Mouse (Mus musculus) heart, embryonic 13.5 days (tissue): Measurements from ENCODE around the gene Gpr180. TPM values are rescaled to one million over a fixed set of nuclear protein-coding genes. Genes with fewer than 3 reads are reported as not detected.
"Not testable (repeated sequence)": the region's sequence is repeated elsewhere in the genome, so short reads cannot be mapped to it uniquely, and the experiment has no call there.

Experiments
- ATAC-seq: fragments of 200-750 bp; cut with Nextera tagmentation; 2 replicates; pipeline ENCODE4 v1.8.0; 2017; ENCODE audit warnings: moderate TSS enrichment; ENCODE audit not compliant: insufficient number of reproducible peaks, low FRiP score, low TSS enrichment; ENCODE audit errors: extremely low read depth
- H3K27ac ChIP-seq: fragments of 300-500 bp; sonication (generic); replicated peaks from 2 replicates; pipeline ENCODE4 v1.5.1; 2015; ENCODE audit warnings: moderate library complexity, mild to moderate bottlenecking, inconsistent platforms
- H3K27me3 ChIP-seq: fragments of 300-500 bp; sonication (generic); replicated peaks from 2 replicates; pipeline ENCODE4 v1.6.1; 2015; ENCODE audit warnings: mild to moderate bottlenecking, inconsistent platforms
- H3K36me3 ChIP-seq: fragments of 300-500 bp; sonication (generic); 2 replicates; pipeline ENCODE4 v1.6.1; 2015; ENCODE audit warnings: mild to moderate bottlenecking, inconsistent platforms
- H3K4me1 ChIP-seq: fragments of 300-500 bp; sonication (generic); 2 replicates; pipeline ENCODE4 v1.6.1; 2015; ENCODE audit warnings: inconsistent platforms
- H3K4me2 ChIP-seq: fragments of 300-500 bp; sonication (generic); 2 replicates; pipeline ENCODE4 v1.6.1; 2015; ENCODE audit warnings: inconsistent platforms, mild to moderate bottlenecking, moderate library complexity
- H3K4me3 ChIP-seq: fragments of 300-500 bp; sonication (generic); 2 replicates; pipeline ENCODE4 v1.5.1; 2015; ENCODE audit warnings: moderate library complexity, mild to moderate bottlenecking, inconsistent platforms
- H3K9ac ChIP-seq: fragments of 300-500 bp; sonication (generic); 2 replicates; pipeline ENCODE4 v1.6.1; 2015; ENCODE audit warnings: inconsistent platforms, mild to moderate bottlenecking, moderate library complexity
- H3K9me3 ChIP-seq: fragments of 300-500 bp; sonication (generic); 2 replicates; pipeline ENCODE4 v1.6.1; 2016; ENCODE audit warnings: inconsistent platforms
- WGBS: fragments of 180-500 bp; shearing (Covaris S2); methylation state at CpG from one replicate; pipeline ENCODE4 v1.1.7; 2015; ENCODE audit warnings: mixed read lengths; 5-methylcytosine and 5-hydroxymethylcytosine counted together
- polyA plus RNA-seq: library from polyadenylated mRNA; unstranded; fragments of >200 nt; fragmentation: Nextera tagmentation; extraction: Ambion mirVana; gene quantifications from 2 replicates; pipeline ENCODE4 v1.2.1, GENCODE M21; 2015

Gpr180 gene
- polyA plus RNA-seq = 40.5 and 41.9 TPM in 2 replicates

GRCm38 (mm10) chr14:118136744-118137452 is at the start of gene Gpr180:
Gene Gpr180 (plus strand): TSS chr14:118137158.
- Histone ChIP-seq H3K4me2 (peak within 1 kb of the TSS; percentile 90), H3K9ac (peak within 1 kb of the TSS; percentile 93), H3K27me3 (peaks cover 11% of the 10 kb centered on the region; the same call in 1 of the 2 replicates), H3K4me1 (peaks cover 19% of the 10 kb centered on the region), H3K36me3 (peaks cover 30% of the 10 kb centered on the region), H3K9me3 (0 out of 2 replicates have a peak, but pooled peaks cover 4% of the 10 kb centered on the region), H3K27ac (peak within 1 kb of the TSS; percentile 68), H3K4me3 (peak within 1 kb of the TSS; percentile 91)
- peak; percentile 90 for ATAC-seq
- under 1% methylated on average over 77 of the region's 77 CpGs for WGBS

- H3K36me3 ChIP-seq = no peaks in the 10 kb centered on the region
- H3K9ac ChIP-seq = peak overlapping the region; percentile 83
- no peak for ATAC-seq
- peak overlapping the region; percentile 80 for H3K4me3 ChIP-seq
- H3K27me3 ChIP-seq = peaks cover 19% of the 10 kb centered on the region
- peak overlapping the region; percentile 72 for H3K4me2 ChIP-seq
- no peaks in the 10 kb centered on the region for H3K9me3 ChIP-seq
- WGBS = 15% methylated on average over 22 of the region's 22 CpGs
- peaks cover 9% of the 10 kb centered on the region for H3K4me1 ChIP-seq
- peak overlapping the region; percentile 46; the same call in 1 of the 2 replicates for H3K27ac ChIP-seq
These were observed 48.3 kb upstream of the Gpr180 start for GRCm38 (mm10) chr14:118088437-118089207.

- peaks cover 14% of the 10 kb centered on the region for H3K27me3 ChIP-seq
- WGBS = under 1% methylated on average over 44 of the region's 44 CpGs
- H3K4me3 ChIP-seq = peak overlapping the region; percentile 80
- ATAC-seq = peak; percentile 75; the same call in 1 of the 2 replicates
- peak overlapping the region; percentile 46; the same call in 1 of the 2 replicates for H3K27ac ChIP-seq
- H3K9me3 ChIP-seq = no peaks in the 10 kb centered on the region
- H3K9ac ChIP-seq = peak overlapping the region; percentile 83
- H3K36me3 ChIP-seq = no peaks in the 10 kb centered on the region
- peaks cover 9% of the 10 kb centered on the region for H3K4me1 ChIP-seq
- H3K4me2 ChIP-seq = peak overlapping the region; percentile 72
These were observed 47.6 kb upstream of the Gpr180 start for GRCm38 (mm10) chr14:118089215-118089805.

- Histone ChIP-seq H3K9ac (peak overlapping the region; percentile 83), H3K27me3 (peaks cover 8% of the 10 kb centered on the region; the same call in 1 of the 2 replicates), H3K27ac (no peak overlapping the region), H3K36me3 (no peaks in the 10 kb centered on the region), H3K9me3 (no peaks in the 10 kb centered on the region), H3K4me1 (peaks cover 9% of the 10 kb centered on the region), H3K4me2 (peak overlapping the region; percentile 72), H3K4me3 (peak overlapping the region; percentile 80)
- under 1% methylated on average over 18 of the region's 18 CpGs for WGBS
- ATAC-seq = no peak
These were observed 47.1 kb upstream of the Gpr180 start for GRCm38 (mm10) chr14:118089806-118090392.

DNA sequence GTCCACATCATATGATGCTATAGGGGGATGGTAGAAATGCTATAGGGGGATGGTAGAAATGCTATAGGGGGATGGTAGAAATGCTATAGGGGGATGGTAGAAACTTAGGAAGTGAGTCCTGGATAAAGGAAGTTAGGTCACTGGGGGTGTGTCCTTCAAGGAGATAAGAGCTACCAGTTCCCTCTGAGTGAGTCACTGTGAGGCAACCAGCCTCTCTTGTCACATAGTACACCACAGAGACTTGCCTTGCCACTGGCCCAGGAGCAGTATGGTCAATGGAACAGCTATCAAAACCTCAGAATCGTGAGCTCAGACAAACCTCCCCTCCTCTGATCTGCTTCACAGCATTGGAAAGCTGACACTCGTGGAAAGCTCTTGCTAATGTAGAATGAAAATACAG is 38.7 kb upstream of the Gpr180 start:
- Histone ChIP-seq H3K4me3 (no peak overlapping the region), H3K9ac (no peak overlapping the region), H3K27ac (no peak overlapping the region), H3K27me3 (no peaks in the 10 kb centered on the region), H3K4me2 (no peak overlapping the region), H3K36me3 (no peaks in the 10 kb centered on the region), H3K9me3 (no peaks in the 10 kb centered on the region), H3K4me1 (no peaks in the 10 kb centered on the region)
- no peak for ATAC-seq
- 55% methylated on average over 2 of the region's 2 CpGs for WGBS

GRCm38 (mm10) chr14:118101227-118101990 is 35.5 kb upstream of the Gpr180 start:
- no peak overlapping the region for H3K27ac ChIP-seq
- no peaks in the 10 kb centered on the region for H3K4me1 ChIP-seq
- H3K4me3 ChIP-seq = no peak overlapping the region
- 68% methylated on average over 14 of the region's 14 CpGs for WGBS
- no peaks in the 10 kb centered on the region for H3K27me3 ChIP-seq
- H3K9me3 ChIP-seq = peaks cover 5% of the 10 kb centered on the region; the same call in 1 of the 2 replicates
- no peak overlapping the region for H3K9ac ChIP-seq
- ATAC-seq = no peak
- H3K4me2 ChIP-seq = no peak overlapping the region
- H3K36me3 ChIP-seq = no peaks in the 10 kb centered on the region

GRCm38 (mm10) chr14:118107479-118107878 is 29.5 kb upstream of the Gpr180 start:
- not testable (repeated sequence) for H3K9me3 ChIP-seq, H3K27ac ChIP-seq, H3K4me2 ChIP-seq, H3K27me3 ChIP-seq, H3K4me3 ChIP-seq, ATAC-seq, H3K4me1 ChIP-seq, H3K9ac ChIP-seq
- 88% methylated on average over 2 of the region's 2 CpGs for WGBS
- H3K36me3 ChIP-seq = peaks cover 19% of the 10 kb centered on the region

DNA sequence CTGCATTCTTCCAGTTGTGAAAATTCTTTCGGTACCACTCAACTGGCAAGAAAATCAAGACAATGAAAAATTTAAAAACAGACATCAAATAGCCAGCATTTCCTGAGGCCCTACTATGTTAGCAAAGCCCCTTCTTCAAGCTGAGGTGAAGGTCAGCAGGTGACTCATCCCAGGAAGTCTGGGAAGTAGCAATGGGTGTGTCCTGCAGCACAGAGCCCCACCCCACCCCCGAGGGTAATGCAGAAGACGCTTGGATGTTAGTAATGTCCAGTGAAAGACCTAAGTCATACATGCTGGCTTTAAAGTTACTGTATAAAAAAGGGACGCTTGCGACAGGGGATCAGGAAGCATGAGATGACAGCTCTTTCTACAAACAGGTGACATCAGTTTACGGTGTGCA is 23.8 kb upstream of the Gpr180 start:
- Histone ChIP-seq H3K4me2 (no peak overlapping the region), H3K9ac (no peak overlapping the region), H3K27ac (no peak overlapping the region), H3K36me3 (peaks cover 73% of the 10 kb centered on the region), H3K9me3 (no peaks in the 10 kb centered on the region), H3K27me3 (no peaks in the 10 kb centered on the region), H3K4me3 (no peak overlapping the region), H3K4me1 (no peaks in the 10 kb centered on the region)
- WGBS = 85% methylated on average over 6 of the region's 6 CpGs
- ATAC-seq = no peak

GRCm38 (mm10) chr14:118124129-118124528 is 12.8 kb upstream of the Gpr180 start:
- H3K36me3 ChIP-seq = peaks cover 95% of the 10 kb centered on the region
- WGBS = 68% methylated on average over 5 of the region's 5 CpGs
- H3K4me2 ChIP-seq = no peak overlapping the region

DNA sequence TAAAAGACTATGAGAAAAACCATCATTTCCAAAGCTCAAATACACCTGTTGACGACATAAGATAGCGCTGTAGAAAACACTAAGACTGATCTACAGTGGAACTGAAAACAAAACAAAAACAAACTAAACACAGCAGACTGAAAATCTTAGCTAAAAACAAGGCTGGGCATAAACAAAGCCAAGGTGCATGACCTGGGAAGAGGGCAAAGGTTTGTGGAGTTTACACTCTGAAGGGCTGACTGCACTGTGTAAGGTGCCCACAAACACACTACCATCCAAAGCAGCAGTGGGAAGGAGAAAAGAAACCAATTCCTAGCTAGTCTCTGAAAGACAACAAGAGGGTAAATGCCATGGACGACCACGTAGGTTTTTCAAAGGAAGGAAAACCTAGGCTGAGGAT is 12.2 kb upstream of the Gpr180 start:
- no peaks in the 10 kb centered on the region for H3K27me3 ChIP-seq
- no peak overlapping the region for H3K4me3 ChIP-seq
- H3K4me1 ChIP-seq = no peaks in the 10 kb centered on the region
- no peak for ATAC-seq
- H3K9ac ChIP-seq = no peak overlapping the region
- H3K4me2 ChIP-seq = no peak overlapping the region
- WGBS = 86% methylated on average over 4 of the region's 4 CpGs
- H3K9me3 ChIP-seq = no peaks in the 10 kb centered on the region
- H3K27ac ChIP-seq = no peak overlapping the region
- H3K36me3 ChIP-seq = peaks cover 94% of the 10 kb centered on the region

More at GRCm38 (mm10) chr14:118124129-118124528, 12.8 kb upstream of the Gpr180 start:
- Histone ChIP-seq H3K27me3 (no peaks in the 10 kb centered on the region), H3K9ac (no peak overlapping the region), H3K4me3 (no peak overlapping the region), H3K4me1 (no peaks in the 10 kb centered on the region), H3K9me3 (no peaks in the 10 kb centered on the region), H3K27ac (no peak overlapping the region)
- ATAC-seq = no peak
